Mouse (Mus musculus) G1E (cell line): ENCODE results near the gene 1700016C15Rik. TPM values are rescaled to one million over a fixed set of nuclear protein-coding genes. Genes with fewer than 3 reads are reported as not detected.

Experiments
- ATAC-seq: 2 replicates; pipeline ENCODE4 v1.8.0; 2016; ENCODE audit warnings: mild to moderate bottlenecking; ENCODE audit not compliant: insufficient number of reproducible peaks, poor library complexity, low FRiP score, severe bottlenecking; ENCODE audit errors: extremely low read depth
- DNase-seq: peaks from one replicate; pipeline ENCODE4 v3.0.0; 2012; ENCODE audit warnings: low spot score
- H3K27me3 ChIP-seq: 2 replicates; pipeline ENCODE4 v1.6.1; 2012; ENCODE audit warnings: mild to moderate bottlenecking, low read length, inconsistent platforms; ENCODE audit not compliant: insufficient read depth
- H3K36me3 ChIP-seq: replicated peaks from 2 replicates; pipeline ENCODE3; 2012; ENCODE audit warnings: mild to moderate bottlenecking, inconsistent platforms
- H3K4me1 ChIP-seq: 2 replicates; pipeline ENCODE4 v1.6.1; 2012; ENCODE audit warnings: low read depth, low read length, inconsistent platforms, mixed read lengths; ENCODE audit not compliant: insufficient read depth
- H3K4me3 ChIP-seq: 2 replicates; pipeline ENCODE4 v1.5.1; 2012; ENCODE audit warnings: low read depth, mild to moderate bottlenecking, inconsistent platforms, low read length, moderate library complexity, mixed read lengths
- H3K9me3 ChIP-seq: replicated peaks from 2 replicates; pipeline ENCODE4 v1.6.1; 2012; ENCODE audit warnings: inconsistent platforms
- CTCF ChIP-seq: IDR thresholded peaks from 2 replicates; pipeline ENCODE4 v1.5.1; 2012; ENCODE audit warnings: low read depth, low read length, inconsistent platforms, mixed read lengths
- GATA1 ChIP-seq: IDR thresholded peaks from 2 replicates; pipeline ENCODE4 v1.6.1; 2012; ENCODE audit warnings: borderline replicate concordance, low read length, inconsistent platforms, mixed read lengths
- GATA2 ChIP-seq: IDR thresholded peaks from 2 replicates; pipeline ENCODE4 v1.6.1; 2012; ENCODE audit warnings: low read depth, low read length, inconsistent platforms, borderline replicate concordance
- POLR2AphosphoS5 ChIP-seq: IDR thresholded peaks from 2 replicates; pipeline ENCODE4 v1.6.1; 2012; ENCODE audit warnings: low read depth, low read length, inconsistent platforms; ENCODE audit not compliant: insufficient replicate concordance
- TAL1 ChIP-seq: conservative IDR thresholded peaks from 2 replicates; pipeline ENCODE4 v1.6.1; 2012; ENCODE audit warnings: low read depth, low read length, inconsistent platforms, mixed read lengths
- polyA plus RNA-seq: library from polyadenylated mRNA; stranded (reverse); fragments of >175 nt; gene quantifications from 2 replicates; pipeline ENCODE4 v1.2.3, GENCODE M21; 2012
- total RNA-seq, 2 experiments: library from RNA; stranded (forward) in 1 of 2; stranded (reverse) in 1 of 2; fragments of 200-1000 nt in 1 of 2; fragments of >200 nt in 1 of 2; fragmentation: Nextera tagmentation in 1 of 2; gene quantifications; 2 replicates each; pipeline ENCODE4 v1.2.3; 2014 to 2017

1700016C15Rik gene
- total and polyA plus RNA-seq, 3 experiments: not detected

GRCm38 (mm10) chr1:177692491-177692890 lies 37.1 kb upstream of the 1700016C15Rik start:
- H3K9me3 ChIP-seq: no peaks in the 10 kb centered on the region
- ATAC-seq: no peak

GRCm38 (mm10) chr1:177693486-177694252 lies 35.9 kb upstream of the 1700016C15Rik start:
- DNase-seq (no peak), ATAC-seq (no peak)
- Histone ChIP-seq H3K27me3 (peaks cover 3% of the 10 kb centered on the region; the same call in 1 of the 2 replicates), H3K36me3 (no peaks in the 10 kb centered on the region), H3K4me3 (no peak overlapping the region), H3K9me3 (no peaks in the 10 kb centered on the region), H3K4me1 (no peaks in the 10 kb centered on the region)
- no peak for TF ChIP-seq POLR2AphosphoS5

More at GRCm38 (mm10) chr1:177692491-177692890, 37.1 kb upstream of the 1700016C15Rik start:
- peaks cover 3% of the 10 kb centered on the region; the same call in 1 of the 2 replicates for H3K27me3 ChIP-seq
- DNase-seq: no peak
- no peaks in the 10 kb centered on the region for H3K36me3 ChIP-seq
- H3K4me3 ChIP-seq: no peak overlapping the region
- no peaks in the 10 kb centered on the region for H3K4me1 ChIP-seq
- TF ChIP-seq GATA1: no peak
- TF ChIP-seq GATA2: no peak
- TF ChIP-seq CTCF: no peak
- TF ChIP-seq POLR2AphosphoS5: no peak
- TF ChIP-seq TAL1: no peak

DNA sequence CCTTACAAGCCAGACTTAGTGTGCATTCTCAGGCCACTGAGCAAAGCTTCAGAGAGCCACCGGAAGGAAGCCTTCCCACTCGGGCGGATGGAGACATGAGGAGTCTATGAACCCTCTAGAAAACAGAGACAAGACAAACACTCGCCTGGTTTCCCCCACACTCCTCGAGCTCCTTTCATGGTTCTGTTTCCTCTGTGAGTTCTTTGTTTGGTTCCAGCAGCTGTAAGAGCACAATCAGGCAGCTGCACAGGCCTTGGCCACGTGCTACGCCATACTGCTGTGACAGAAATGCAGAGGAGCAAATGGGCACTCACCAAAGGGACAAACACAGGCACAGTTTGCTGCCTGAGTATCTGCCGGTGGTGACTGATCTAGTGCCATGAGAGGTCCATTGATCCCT lies 29.1 kb upstream of the 1700016C15Rik start:
- no peak for ATAC-seq
- TF ChIP-seq POLR2AphosphoS5: no peak
- TF ChIP-seq CTCF: no peak
- no peak for TF ChIP-seq GATA1
- TF ChIP-seq TAL1: no peak
- TF ChIP-seq GATA2: no peak
- H3K36me3 ChIP-seq: no peaks in the 10 kb centered on the region
- H3K4me3 ChIP-seq: no peak overlapping the region
- peaks cover 8% of the 10 kb centered on the region; the same call in 1 of the 2 replicates for H3K27me3 ChIP-seq
- no peaks in the 10 kb centered on the region for H3K9me3 ChIP-seq
- 0 out of 2 replicates have a peak, but pooled peaks cover 3% of the 10 kb centered on the region for H3K4me1 ChIP-seq
- no peak for DNase-seq

DNA sequence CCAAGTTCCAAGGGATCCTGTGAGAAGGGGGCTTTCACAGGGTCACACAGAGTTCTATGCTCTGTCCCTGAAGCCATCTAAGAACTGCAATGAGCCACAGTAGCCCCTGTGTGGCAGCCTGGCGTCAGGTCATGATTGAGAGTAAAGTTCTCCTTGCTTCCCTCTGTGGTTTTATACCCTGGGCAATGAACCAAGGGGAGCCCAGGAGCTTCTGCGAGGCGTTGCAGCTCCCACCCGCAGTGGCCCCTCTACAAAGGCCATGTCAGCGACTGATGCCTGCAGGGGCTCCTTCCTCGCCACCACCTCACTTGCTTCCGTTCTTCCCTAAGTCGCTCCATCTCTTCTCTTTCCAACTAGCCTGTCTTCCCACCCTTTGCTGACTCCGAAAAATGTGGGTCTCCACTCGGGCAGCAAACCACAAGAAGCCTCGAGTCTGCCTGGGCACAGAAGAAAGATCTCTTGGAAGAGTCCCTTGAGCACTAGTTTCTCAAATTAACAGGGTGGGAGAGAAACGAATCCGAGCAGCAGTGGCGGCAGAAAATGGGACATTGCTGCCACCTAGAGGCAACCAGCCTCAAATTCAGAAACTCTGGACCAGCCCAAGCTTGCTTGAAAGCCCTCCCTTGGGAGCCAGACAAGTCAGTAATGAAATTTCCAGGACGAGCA lies 27.0 kb upstream of the 1700016C15Rik start:
- peak; percentile 14 for DNase-seq
- Histone ChIP-seq H3K36me3 (no peaks in the 10 kb centered on the region), H3K4me3 (no peak overlapping the region), H3K9me3 (no peaks in the 10 kb centered on the region), H3K4me1 (0 out of 2 replicates have a peak, but pooled peaks cover 3% of the 10 kb centered on the region), H3K27me3 (peaks cover 8% of the 10 kb centered on the region; the same call in 1 of the 2 replicates)
- TF ChIP-seq POLR2AphosphoS5: no peak
- no peak for TF ChIP-seq GATA1
- TF ChIP-seq CTCF: no peak
- no peak for TF ChIP-seq GATA2
- no peak for TF ChIP-seq TAL1
- no peak for ATAC-seq

DNA sequence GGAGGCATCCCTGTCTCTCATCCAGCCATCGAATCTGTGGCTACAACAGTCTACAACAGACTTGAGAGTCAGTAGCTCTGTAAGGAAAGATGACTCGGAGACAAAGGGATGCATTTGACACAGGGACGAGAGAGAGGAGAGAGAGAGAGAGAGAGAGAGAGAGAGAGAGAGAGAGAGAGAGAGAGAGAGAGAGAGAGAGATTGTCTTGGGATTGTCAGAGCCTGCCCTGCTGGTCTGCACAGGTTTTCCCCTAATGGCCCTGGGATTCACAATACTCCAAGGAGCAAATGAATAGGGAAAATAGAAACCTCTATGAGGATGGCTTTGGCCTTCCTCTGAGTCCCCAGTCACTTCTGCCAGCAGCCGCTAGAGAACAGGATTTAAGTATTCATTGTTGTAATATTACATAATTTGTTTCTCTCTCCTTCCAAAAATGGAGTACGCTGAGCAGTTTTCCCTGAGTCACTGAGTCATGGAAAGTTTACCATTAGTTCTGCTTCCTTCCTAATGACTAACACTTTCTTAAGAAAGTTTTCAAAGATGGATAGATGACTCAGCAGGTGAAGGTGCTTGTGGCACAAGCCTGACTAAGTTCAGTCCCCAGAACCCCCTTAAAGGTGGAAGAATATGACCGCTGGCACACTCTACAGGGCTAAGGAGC lies 26.3 kb upstream of the 1700016C15Rik start:
- ATAC-seq (no peak), DNase-seq (no peak)
- no peak overlapping the region for H3K4me3 ChIP-seq
- 0 out of 2 replicates have a peak, but pooled peaks cover 3% of the 10 kb centered on the region for H3K4me1 ChIP-seq
- TF ChIP-seq POLR2AphosphoS5: no peak
- TF ChIP-seq CTCF: no peak
- no peak for TF ChIP-seq GATA1
- no peak for TF ChIP-seq GATA2
- no peak for TF ChIP-seq TAL1
- H3K9me3 ChIP-seq: no peaks in the 10 kb centered on the region
- no peaks in the 10 kb centered on the region for H3K36me3 ChIP-seq
- H3K27me3 ChIP-seq: peaks cover 8% of the 10 kb centered on the region; the same call in 1 of the 2 replicates

GRCm38 (mm10) chr1:177705204-177705603 lies 24.4 kb upstream of the 1700016C15Rik start:
- H3K27me3 ChIP-seq: 0 out of 2 replicates have a peak, but pooled peaks cover 3% of the 10 kb centered on the region

More at GRCm38 (mm10) chr1:177705204-177705603, 24.4 kb upstream of the 1700016C15Rik start:
- DNase-seq: no peak
- no peaks in the 10 kb centered on the region for H3K9me3 ChIP-seq
- 0 out of 2 replicates have a peak, but pooled peaks cover 3% of the 10 kb centered on the region for H3K4me1 ChIP-seq
- no peak for TF ChIP-seq GATA2
- no peak for TF ChIP-seq POLR2AphosphoS5
- no peak for TF ChIP-seq TAL1
- no peak for TF ChIP-seq CTCF
- H3K36me3 ChIP-seq: no peaks in the 10 kb centered on the region
- peak; percentile 54; the same call in 1 of the 2 replicates for ATAC-seq
- no peak overlapping the region for H3K4me3 ChIP-seq
